Mouse (Mus musculus): ENCODE data around the gene Akap2. TPM values are rescaled to one million over a fixed set of nuclear protein-coding genes. Genes with fewer than 3 reads are reported as not detected.

The Akap2 gene
- polyA plus RNA-seq, 2 experiments: 0.76 to 1.5 TPM

DNA sequence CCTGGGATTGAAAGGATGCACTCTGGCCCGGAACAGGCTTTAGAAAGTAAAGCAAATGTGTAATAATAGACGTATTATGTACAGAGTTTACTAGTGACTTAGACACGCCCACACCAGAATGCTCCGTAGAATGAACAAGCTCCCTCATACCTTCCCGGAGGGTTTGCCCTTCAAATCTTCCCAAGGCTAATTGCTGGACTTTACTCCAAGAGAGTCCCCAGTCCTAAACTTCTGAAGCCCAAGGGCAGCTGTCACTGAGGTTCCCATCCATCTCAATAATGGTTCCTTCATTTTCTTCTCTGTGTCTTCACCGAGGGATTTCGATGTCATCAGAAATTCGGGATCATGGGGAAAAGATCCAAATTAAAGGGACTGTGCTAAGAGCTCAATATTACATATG is 172.3 kb downstream of the Akap2 start:
- no peak overlapping the region for H3K27ac ChIP-seq
- no peak overlapping the region for H3K4me3 ChIP-seq (ENCODE audit: insufficient read depth in 1 of 2, low read depth in 2 of 2, low read length in 2 of 2)
- TF ChIP-seq EP300 (IDR thresholded peaks at IDR 0.05; ENCODE audit: low read depth): no peak
- no peak for TF ChIP-seq CTCF (IDR thresholded peaks at IDR 0.05; ENCODE audit: low read depth)
- no peaks in the 10 kb centered on the region for H3K4me1 ChIP-seq (replicated peaks; ENCODE audit: control insufficient read depth in 2 of 2, insufficient read depth in 2 of 2, low read length in 1 of 2)
- ATAC-seq (ENCODE audit: insufficient read depth) (no peak), DNase-seq (ENCODE audit: low read depth in 3 of 3, low spot score in 3 of 3) (no peak)
- no peak overlapping the region for H3K9ac ChIP-seq (replicated peaks)
- H3K36me3 ChIP-seq (replicated peaks; ENCODE audit: control insufficient read depth, insufficient read depth, low read depth): no peaks in the 10 kb centered on the region
- no peak overlapping the region for H3K4me2 ChIP-seq (ENCODE audit: low read depth)
- WGBS (ENCODE audit: insufficient replicate concordance): 78% methylated on average over 8 of the region's 8 CpGs
- H3K9me3 ChIP-seq (ENCODE audit: control insufficient read depth, low read length): no peaks in the 10 kb centered on the region
- no peaks in the 10 kb centered on the region for H3K27me3 ChIP-seq (ENCODE audit: control insufficient read depth, insufficient read depth, low read length)

DNA sequence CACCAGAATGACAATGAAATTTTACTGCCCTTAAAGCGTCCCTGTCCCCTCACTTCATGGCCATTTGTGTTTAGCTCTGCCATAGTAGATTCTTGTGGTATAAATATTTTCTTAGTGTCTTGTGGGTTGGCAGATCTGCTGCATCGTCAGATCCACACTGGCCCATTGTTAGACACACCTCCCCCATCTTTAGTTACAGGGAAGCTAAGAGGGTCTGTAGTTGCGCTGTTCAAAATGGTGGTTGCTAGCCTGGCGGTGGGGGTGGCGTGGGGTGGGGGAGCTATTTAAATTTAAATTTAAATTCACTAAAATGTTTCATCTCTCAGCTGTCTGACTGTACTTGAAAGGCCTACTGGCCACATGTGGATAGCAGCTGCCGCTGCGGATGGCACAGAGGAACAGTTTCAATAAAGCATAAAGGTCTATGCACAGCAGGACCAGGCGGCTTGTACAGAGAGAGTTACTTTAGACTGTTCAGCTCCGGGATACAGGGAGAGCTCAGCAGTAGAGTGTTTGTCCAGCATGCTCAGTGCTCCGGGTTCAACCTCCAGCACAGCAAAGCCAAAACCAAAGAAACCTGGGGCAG is 174.6 kb downstream of the Akap2 start:
- ATAC-seq (ENCODE audit: insufficient read depth): no peak
- WGBS (ENCODE audit: insufficient replicate concordance): 72% methylated on average over 10 of the region's 10 CpGs
- H3K27me3 ChIP-seq (ENCODE audit: control insufficient read depth, insufficient read depth, low read length): no peaks in the 10 kb centered on the region
- H3K36me3 ChIP-seq (replicated peaks; ENCODE audit: control insufficient read depth, insufficient read depth, low read depth): no peaks in the 10 kb centered on the region
- H3K4me2 ChIP-seq (ENCODE audit: low read depth): no peak overlapping the region
- H3K9me3 ChIP-seq (ENCODE audit: control insufficient read depth, low read length): no peaks in the 10 kb centered on the region
- no peaks in the 10 kb centered on the region for H3K4me1 ChIP-seq (replicated peaks; ENCODE audit: control insufficient read depth in 2 of 2, insufficient read depth in 2 of 2, low read length in 1 of 2)
- no peak overlapping the region for H3K9ac ChIP-seq (replicated peaks)
- no peak overlapping the region for H3K4me3 ChIP-seq (ENCODE audit: insufficient read depth in 1 of 2, low read depth in 2 of 2, low read length in 2 of 2)
- no peak for TF ChIP-seq CTCF (IDR thresholded peaks at IDR 0.05; ENCODE audit: low read depth)
- no peak overlapping the region for H3K27ac ChIP-seq
- DNase-seq (ENCODE audit: low read depth in 3 of 3, low spot score in 3 of 3): no peak

DNA sequence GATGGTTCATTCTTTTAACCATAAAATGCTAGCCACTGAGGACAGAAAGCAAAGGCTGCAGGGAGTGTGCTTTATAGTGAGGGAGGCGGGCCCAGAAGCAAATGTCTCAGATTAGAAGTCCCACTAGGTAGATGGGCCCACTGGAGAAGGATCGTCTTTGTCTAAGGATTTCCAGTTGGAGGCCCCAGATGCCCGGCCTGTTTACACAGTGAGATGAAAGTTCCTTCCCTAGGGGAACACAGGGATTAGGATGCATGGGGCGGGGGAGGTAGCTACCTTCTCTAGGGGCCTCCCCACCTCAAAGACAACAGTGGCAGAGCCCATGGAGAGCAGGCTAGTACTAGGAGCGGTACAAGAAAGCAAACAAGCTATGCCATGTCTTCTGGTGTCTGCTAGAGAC is 177.7 kb downstream of the Akap2 start:
- H3K4me3 ChIP-seq (ENCODE audit: insufficient read depth in 1 of 2, low read depth in 2 of 2, low read length in 2 of 2): no peak overlapping the region
- H3K9ac ChIP-seq (replicated peaks): no peak overlapping the region
- H3K9me3 ChIP-seq (ENCODE audit: control insufficient read depth, low read length): no peaks in the 10 kb centered on the region
- no peak for TF ChIP-seq CTCF (IDR thresholded peaks at IDR 0.05; ENCODE audit: low read depth)
- TF ChIP-seq EP300 (IDR thresholded peaks at IDR 0.05; ENCODE audit: low read depth): no peak
- ATAC-seq (ENCODE audit: insufficient read depth) (no peak), DNase-seq (ENCODE audit: low read depth in 3 of 3, low spot score in 3 of 3) (no peak)
- no peaks in the 10 kb centered on the region for H3K27me3 ChIP-seq (ENCODE audit: control insufficient read depth, insufficient read depth, low read length)
- 50% methylated on average over 5 of the region's 5 CpGs for WGBS (ENCODE audit: insufficient replicate concordance)
- no peak overlapping the region for H3K27ac ChIP-seq
- no peak overlapping the region for H3K4me2 ChIP-seq (ENCODE audit: low read depth)
- no peaks in the 10 kb centered on the region for H3K4me1 ChIP-seq (replicated peaks; ENCODE audit: control insufficient read depth in 2 of 2, insufficient read depth in 2 of 2, low read length in 1 of 2)
- H3K36me3 ChIP-seq (replicated peaks; ENCODE audit: control insufficient read depth, insufficient read depth, low read depth): no peaks in the 10 kb centered on the region

DNA sequence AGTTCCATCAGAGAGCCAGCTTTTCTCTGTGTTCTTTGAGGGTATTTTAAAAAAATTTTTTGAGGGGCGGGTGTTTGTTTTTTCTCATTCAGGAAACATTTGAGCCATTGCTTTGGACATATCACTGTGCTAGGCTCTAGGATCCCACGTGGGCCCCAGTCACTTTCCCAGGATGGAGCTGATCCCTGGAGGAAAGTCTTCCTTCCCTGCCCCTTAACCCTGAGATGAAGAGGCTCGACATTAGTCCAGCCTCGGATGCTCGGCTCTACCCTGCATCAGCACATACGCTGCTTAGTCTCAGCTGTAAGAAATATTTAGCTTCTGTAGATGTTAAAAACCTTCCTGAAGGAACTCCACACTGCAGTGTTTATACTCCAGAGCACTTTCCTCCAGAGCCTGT is 178.4 kb downstream of the Akap2 start:
- no peaks in the 10 kb centered on the region for H3K4me1 ChIP-seq (replicated peaks; ENCODE audit: control insufficient read depth in 2 of 2, insufficient read depth in 2 of 2, low read length in 1 of 2)
- 49% methylated on average over 6 of the region's 6 CpGs for WGBS (ENCODE audit: insufficient replicate concordance)
- DNase-seq (ENCODE audit: low read depth in 3 of 3, low spot score in 3 of 3): no peak
- no peaks in the 10 kb centered on the region for H3K27me3 ChIP-seq (ENCODE audit: control insufficient read depth, insufficient read depth, low read length)
- no peak for ATAC-seq (ENCODE audit: insufficient read depth)
- no peak overlapping the region for H3K4me2 ChIP-seq (ENCODE audit: low read depth)
- H3K27ac ChIP-seq: no peak overlapping the region
- no peaks in the 10 kb centered on the region for H3K9me3 ChIP-seq (ENCODE audit: control insufficient read depth, low read length)
- no peak overlapping the region for H3K4me3 ChIP-seq (ENCODE audit: insufficient read depth in 1 of 2, low read depth in 2 of 2, low read length in 2 of 2)
- no peak overlapping the region for H3K9ac ChIP-seq (replicated peaks)
- no peaks in the 10 kb centered on the region for H3K36me3 ChIP-seq (replicated peaks; ENCODE audit: control insufficient read depth, insufficient read depth, low read depth)
- TF ChIP-seq CTCF (IDR thresholded peaks at IDR 0.05; ENCODE audit: low read depth): no peak
- TF ChIP-seq EP300 (IDR thresholded peaks at IDR 0.05; ENCODE audit: low read depth): no peak

DNA sequence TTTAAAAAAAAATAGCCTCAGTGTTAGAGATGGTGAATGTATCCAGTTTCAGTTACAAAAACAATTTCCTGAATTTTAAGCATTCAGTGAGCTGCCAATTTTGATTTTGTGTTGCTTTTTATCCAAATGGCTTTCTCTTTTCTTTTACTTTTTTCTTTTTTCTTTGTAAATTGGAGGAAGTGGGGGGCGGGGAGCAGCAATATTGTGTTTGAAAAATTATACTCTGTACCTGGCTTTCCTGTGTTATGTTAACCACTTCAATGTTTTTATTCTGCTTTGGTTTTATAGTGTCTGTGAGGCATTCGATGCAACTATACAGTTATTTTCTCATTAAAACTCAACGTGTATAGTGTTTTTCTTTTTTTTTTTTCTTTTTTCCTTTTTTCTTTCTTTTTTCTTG is 179.2 kb downstream of the Akap2 start:
- Histone ChIP-seq H3K27me3 (ENCODE audit: control insufficient read depth, insufficient read depth, low read length) (no peaks in the 10 kb centered on the region), H3K9ac (replicated peaks) (no peak overlapping the region), H3K36me3 (replicated peaks; ENCODE audit: control insufficient read depth, insufficient read depth, low read depth) (no peaks in the 10 kb centered on the region), H3K27ac (no peak overlapping the region), H3K4me3 (ENCODE audit: insufficient read depth in 1 of 2, low read depth in 2 of 2, low read length in 2 of 2) (no peak overlapping the region), H3K4me1 (replicated peaks; ENCODE audit: control insufficient read depth in 2 of 2, insufficient read depth in 2 of 2, low read length in 1 of 2) (no peaks in the 10 kb centered on the region), H3K9me3 (ENCODE audit: control insufficient read depth, low read length) (no peaks in the 10 kb centered on the region), H3K4me2 (ENCODE audit: low read depth) (no peak overlapping the region)
- TF ChIP-seq CTCF (IDR thresholded peaks at IDR 0.05; ENCODE audit: low read depth) (no peak), EP300 (IDR thresholded peaks at IDR 0.05; ENCODE audit: low read depth) (no peak)
- 62% methylated on average over 3 of the region's 3 CpGs for WGBS (ENCODE audit: insufficient replicate concordance)
- ATAC-seq (ENCODE audit: insufficient read depth): no peak
- no peak for DNase-seq (ENCODE audit: low read depth in 3 of 3, low spot score in 3 of 3)

All from liver, embryonic 14.5 days (tissue).